Mouse (Mus musculus) heart, postnatal 10 days (tissue): Measurements from ENCODE around the gene Cdkn2d. TPM values are rescaled to one million over a fixed set of nuclear protein-coding genes. Genes with fewer than 3 reads are reported as not detected.
"Not testable (repeated sequence)": the region's sequence is repeated elsewhere in the genome, so short reads cannot be mapped to it uniquely, and the experiment has no call there.

ENCODE experiments used
- DNase-seq, 2 experiments: peaks; one replicate each; pipeline ENCODE4 v3.0.0; 2021
- intact Hi-C: fragments of 180-260 bp; cut with DNase I; formaldehyde crosslinking; loops from one replicate; pipeline ENCODE4 v1.15.1; 2025
- total RNA-seq, 2 experiments: library from RNA; stranded (reverse); gene quantifications; 2 replicates each; pipeline ENCODE4 v1.2.3; 2021

Gene Cdkn2d
- total RNA-seq, 2 experiments from 2014 or later: 24.5 to 25.3 TPM

GRCm38 (mm10) chr9:21319503-21319902 lies 28.3 kb upstream of the Cdkn2d start:
- intact Hi-C loops: no loop called here
- no peak for DNase-seq

- DNase-seq: no peak
- intact Hi-C loops: no loop called here
Measured at GRCm38 (mm10) chr9:21318792-21319191, 27.6 kb upstream of the Cdkn2d start.

GRCm38 (mm10) chr9:21316696-21317095 lies 25.5 kb upstream of the Cdkn2d start:
- DNase-seq: no peak
- intact Hi-C loops: no loop called here

- intact Hi-C loops: no loop called here
- DNase-seq: no peak
Measured at GRCm38 (mm10) chr9:21315421-21315820, 24.2 kb upstream of the Cdkn2d start.

- intact Hi-C loops: no loop called here
- DNase-seq: no peak
Measured at GRCm38 (mm10) chr9:21314367-21315140, 23.3 kb upstream of the Cdkn2d start.

- peak; percentile 93 to 95 for DNase-seq
- intact Hi-C loops: loop anchor here (1.0 to 2.0 kb wide), 3 partner anchors 44 to 153 kb away; partner anchors contain the start of gene Qtrt1
Measured at GRCm38 (mm10) chr9:21313394-21313793, 22.2 kb upstream of the Cdkn2d start.

- intact Hi-C loops: loop anchor here (2.0 kb wide), 2 partner anchors 99 to 155 kb away; partner anchors contain the start of gene Qtrt1
Measured at GRCm38 (mm10) chr9:21312134-21312533, 20.9 kb upstream of the Cdkn2d start, which contains the start of gene Ap1m2. Ap1m2 (minus strand) TSS chr9:21312337.

GRCm38 (mm10) chr9:21311695-21312094 lies 20.5 kb upstream of the Cdkn2d start:
- DNase-seq: no peak
- intact Hi-C loops: loop anchor here (2.0 kb wide), 2 partner anchors 99 to 155 kb away; partner anchors contain the start of gene Qtrt1

More at GRCm38 (mm10) chr9:21312134-21312533, 20.9 kb upstream of the Cdkn2d start, which contains the start of gene Ap1m2:
- DNase-seq: no peak

GRCm38 (mm10) chr9:21309150-21309741 lies 18.0 kb upstream of the Cdkn2d start:
- DNase-seq: no peak
- intact Hi-C loops: no loop called here

- intact Hi-C loops: no loop called here
- no peak for DNase-seq
Measured at GRCm38 (mm10) chr9:21305065-21305464, 13.9 kb upstream of the Cdkn2d start.

GRCm38 (mm10) chr9:21299014-21299413 lies 7.8 kb upstream of the Cdkn2d start:
- DNase-seq: no peak
- intact Hi-C loops: no loop called here

- intact Hi-C loops: no loop called here
- DNase-seq: no peak
Measured at GRCm38 (mm10) chr9:21292271-21292670, 1.1 kb upstream of the Cdkn2d start.

GRCm38 (mm10) chr9:21291868-21292267 lies 661 bp upstream of the Cdkn2d start:
- intact Hi-C loops: loop anchor here (2.0 kb wide), 1 partner anchor 53 kb away; the partner anchor contains the start of gene Keap1
- DNase-seq: not testable (repeated sequence)

GRCm38 (mm10) chr9:21290589-21290988 lies 618 bp downstream of the Cdkn2d start:
- intact Hi-C loops: loop anchor here (2.0 kb wide), 1 partner anchor 52 kb away; the partner anchor contains the start of gene Keap1
- no peak for DNase-seq

- DNase-seq: no peak
- intact Hi-C loops: no loop called here
Measured at GRCm38 (mm10) chr9:21289337-21289671, 1.9 kb downstream of the Cdkn2d start.

- DNase-seq: peak in 1 of 2 experiments; percentile 41
- intact Hi-C loops: no loop called here
Measured at GRCm38 (mm10) chr9:21288404-21289336, 2.5 kb downstream of the Cdkn2d start.

- peak; percentile 98 to 99 for DNase-seq
- intact Hi-C loops: loop anchor here (2.0 kb wide), 1 partner anchor 19 kb away; no protein-coding TSS in a partner anchor
Measured at GRCm38 (mm10) chr9:21287571-21288402, 3.4 kb downstream of the Cdkn2d start, which contains the start of gene Kri1. Kri1 (minus strand) TSS chr9:21287969.

GRCm38 (mm10) chr9:21286753-21287152 lies 4.5 kb downstream of the Cdkn2d start:
- no peak for DNase-seq
- intact Hi-C loops: loop anchor here (2.0 kb wide), 1 partner anchor 18 kb away; no protein-coding TSS in a partner anchor

- intact Hi-C loops: no loop called here
- no peak for DNase-seq
Measured at GRCm38 (mm10) chr9:21283994-21284393, 7.2 kb downstream of the Cdkn2d start.

GRCm38 (mm10) chr9:21283591-21283990 lies 7.6 kb downstream of the Cdkn2d start:
- intact Hi-C loops: no loop called here
- DNase-seq: no peak
